Mouse (Mus musculus): ENCODE results near the gene Gm20388. TPM values are rescaled to one million over a fixed set of nuclear protein-coding genes. Genes with fewer than 3 reads are reported as not detected.

Gene Gm20388
- polyA plus RNA-seq, 1 experiment = 23.9 TPM

DNA sequence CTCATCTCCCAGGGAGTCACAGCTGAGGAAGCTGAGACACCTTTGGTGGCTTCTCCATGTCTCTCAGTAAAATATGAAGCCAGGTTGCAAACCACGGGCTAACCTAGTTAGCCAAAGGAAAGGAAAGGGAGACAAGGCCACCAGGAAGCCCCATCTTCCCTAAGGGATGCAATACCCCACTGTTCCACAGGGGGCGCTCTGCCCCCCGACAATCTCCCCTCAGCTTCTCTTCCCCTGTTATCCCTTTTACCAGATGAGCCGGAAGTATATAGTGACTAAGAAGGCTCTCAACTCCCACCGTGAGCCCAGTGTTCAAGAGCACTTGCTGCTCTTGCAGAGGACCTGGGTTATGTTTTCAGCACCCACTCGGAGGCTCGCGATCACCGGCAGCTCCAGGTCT lies 1463.6 kb downstream of the Gm20388 start:
- Histone ChIP-seq H3K4me1 (ENCODE audit: control insufficient read depth, insufficient read depth, low read length) (peaks cover 3% of the 10 kb centered on the region; the same call in 1 of the 2 replicates), H3K27ac (ENCODE audit: insufficient read depth, low read length) (no peak overlapping the region), H3K4me3 (ENCODE audit: insufficient read depth, low read length) (no peak overlapping the region)
- TF ChIP-seq POLR2A (IDR thresholded peaks at IDR 0.05; ENCODE audit: extremely low read depth, insufficient read depth, low read length) (no peak), CTCF (IDR thresholded peaks at IDR 0.05; ENCODE audit: extremely low read depth, insufficient read depth, low read length) (no peak)

DNA sequence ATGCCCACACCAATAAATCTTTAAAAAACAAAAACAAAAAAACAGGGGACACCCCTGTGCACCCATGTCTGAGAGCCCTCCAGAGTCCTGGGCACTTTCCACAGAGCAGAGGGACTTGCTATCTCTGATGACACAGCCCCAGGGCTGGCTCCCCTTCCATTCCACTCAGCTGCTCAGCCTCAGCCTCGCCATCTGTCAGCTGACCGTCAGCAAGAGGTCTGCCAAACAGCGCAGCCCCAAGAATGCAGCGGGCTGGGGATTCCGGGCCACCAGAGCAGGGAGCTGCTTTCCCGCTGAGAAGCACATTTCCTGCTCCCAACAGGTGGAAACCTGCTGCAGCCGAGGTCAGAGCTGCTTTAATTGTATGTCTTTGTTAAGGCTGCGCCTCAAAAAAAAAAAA lies 1464.1 kb downstream of the Gm20388 start:
- no peak overlapping the region for H3K27ac ChIP-seq (ENCODE audit: insufficient read depth, low read length)
- H3K4me1 ChIP-seq (ENCODE audit: control insufficient read depth, insufficient read depth, low read length) = peaks cover 2% of the 10 kb centered on the region; the same call in 1 of the 2 replicates
- TF ChIP-seq POLR2A (IDR thresholded peaks at IDR 0.05; ENCODE audit: extremely low read depth, insufficient read depth, low read length) = no peak
- no peak for TF ChIP-seq CTCF (IDR thresholded peaks at IDR 0.05; ENCODE audit: extremely low read depth, insufficient read depth, low read length)
- no peak overlapping the region for H3K4me3 ChIP-seq (ENCODE audit: insufficient read depth, low read length)

GRCm38 (mm10) chr8:121376116-121376950 lies 1465.7 kb downstream of the Gm20388 start:
- Histone ChIP-seq H3K27ac (ENCODE audit: insufficient read depth, low read length) (no peak overlapping the region; the same call in 1 of the 2 replicates), H3K4me3 (ENCODE audit: insufficient read depth, low read length) (no peak overlapping the region), H3K4me1 (ENCODE audit: control insufficient read depth, insufficient read depth, low read length) (peaks cover 2% of the 10 kb centered on the region; the same call in 1 of the 2 replicates)
- TF ChIP-seq POLR2A (IDR thresholded peaks at IDR 0.05; ENCODE audit: extremely low read depth, insufficient read depth, low read length) = no peak
- TF ChIP-seq CTCF (IDR thresholded peaks at IDR 0.05; ENCODE audit: extremely low read depth, insufficient read depth, low read length) = no peak

DNA sequence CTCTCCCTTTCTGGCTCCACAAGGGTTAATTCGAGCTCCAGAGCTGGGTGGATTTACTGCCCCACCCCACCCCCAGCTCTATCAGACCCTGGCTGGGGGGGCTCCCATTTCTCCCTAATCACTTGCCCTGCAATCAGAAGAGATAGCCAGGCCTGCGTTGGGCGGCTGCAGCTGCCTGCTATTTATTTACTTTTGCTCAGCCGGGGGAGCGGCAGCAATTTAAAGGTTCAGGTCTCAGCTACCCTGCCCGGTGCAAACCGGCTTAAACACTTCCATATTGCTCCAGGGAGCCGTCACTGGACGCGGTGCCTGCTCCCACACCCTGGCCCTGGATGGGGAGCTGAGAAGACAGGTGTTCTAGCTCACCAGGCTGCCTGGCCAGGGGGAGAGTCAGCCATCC lies 1467.0 kb downstream of the Gm20388 start:
- Histone ChIP-seq H3K4me1 (ENCODE audit: control insufficient read depth, insufficient read depth, low read length) (no peaks in the 10 kb centered on the region), H3K4me3 (ENCODE audit: insufficient read depth, low read length) (no peak overlapping the region), H3K27ac (ENCODE audit: insufficient read depth, low read length) (no peak overlapping the region)
- no peak for TF ChIP-seq CTCF (IDR thresholded peaks at IDR 0.05; ENCODE audit: extremely low read depth, insufficient read depth, low read length)
- no peak for TF ChIP-seq POLR2A (IDR thresholded peaks at IDR 0.05; ENCODE audit: extremely low read depth, insufficient read depth, low read length)

- Histone ChIP-seq H3K27ac (ENCODE audit: insufficient read depth, low read length) (no peak overlapping the region), H3K4me3 (ENCODE audit: insufficient read depth, low read length) (no peak overlapping the region), H3K4me1 (ENCODE audit: control insufficient read depth, insufficient read depth, low read length) (no peaks in the 10 kb centered on the region)
- TF ChIP-seq CTCF (IDR thresholded peaks at IDR 0.05; ENCODE audit: extremely low read depth, insufficient read depth, low read length) (no peak), POLR2A (IDR thresholded peaks at IDR 0.05; ENCODE audit: extremely low read depth, insufficient read depth, low read length) (no peak)
These were observed 1468.7 kb downstream of the Gm20388 start for GRCm38 (mm10) chr8:121379387-121379786.

- TF ChIP-seq CTCF (IDR thresholded peaks at IDR 0.05; ENCODE audit: extremely low read depth, insufficient read depth, low read length) = peak; percentile 76
- no peak for TF ChIP-seq POLR2A (IDR thresholded peaks at IDR 0.05; ENCODE audit: extremely low read depth, insufficient read depth, low read length)
- Histone ChIP-seq H3K4me3 (ENCODE audit: insufficient read depth, low read length) (no peak overlapping the region), H3K4me1 (ENCODE audit: control insufficient read depth, insufficient read depth, low read length) (no peaks in the 10 kb centered on the region), H3K27ac (ENCODE audit: insufficient read depth, low read length) (no peak overlapping the region)
These were observed 1472.1 kb downstream of the Gm20388 start for GRCm38 (mm10) chr8:121382583-121383241.

DNA sequence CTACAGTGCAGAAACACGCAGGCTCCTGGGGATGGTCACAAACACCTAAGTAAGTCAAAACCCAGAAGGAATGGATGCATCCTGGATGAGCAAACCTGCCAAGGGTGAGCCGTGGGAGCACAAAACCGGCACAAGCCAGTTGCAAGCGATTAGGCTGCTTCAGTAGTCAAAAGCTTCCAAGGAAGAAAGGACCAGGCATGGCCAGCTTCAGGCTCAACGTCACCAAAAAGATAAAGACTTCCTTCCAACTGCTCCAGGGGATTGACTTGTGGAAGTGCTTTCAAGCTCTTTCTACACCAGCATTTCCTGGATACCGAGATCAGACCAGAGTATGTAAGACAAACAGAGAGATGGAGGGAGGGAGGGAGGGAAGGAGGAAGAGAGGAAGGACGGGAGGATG lies 1474.9 kb downstream of the Gm20388 start:
- Histone ChIP-seq H3K4me3 (ENCODE audit: insufficient read depth, low read length) (no peak overlapping the region), H3K4me1 (ENCODE audit: control insufficient read depth, insufficient read depth, low read length) (no peaks in the 10 kb centered on the region), H3K27ac (ENCODE audit: insufficient read depth, low read length) (no peak overlapping the region)
- TF ChIP-seq POLR2A (IDR thresholded peaks at IDR 0.05; ENCODE audit: extremely low read depth, insufficient read depth, low read length) (no peak), CTCF (IDR thresholded peaks at IDR 0.05; ENCODE audit: extremely low read depth, insufficient read depth, low read length) (no peak)

GRCm38 (mm10) chr8:121390608-121391007 lies 1480.0 kb downstream of the Gm20388 start:
- TF ChIP-seq POLR2A (IDR thresholded peaks at IDR 0.05; ENCODE audit: extremely low read depth, insufficient read depth, low read length) (no peak), CTCF (IDR thresholded peaks at IDR 0.05; ENCODE audit: extremely low read depth, insufficient read depth, low read length) (peak; percentile 62)
- Histone ChIP-seq H3K4me1 (ENCODE audit: control insufficient read depth, insufficient read depth, low read length) (no peaks in the 10 kb centered on the region), H3K4me3 (ENCODE audit: insufficient read depth, low read length) (no peak overlapping the region), H3K27ac (ENCODE audit: insufficient read depth, low read length) (no peak overlapping the region)

- no peak overlapping the region for H3K27ac ChIP-seq (ENCODE audit: insufficient read depth, low read length)
- TF ChIP-seq CTCF (IDR thresholded peaks at IDR 0.05; ENCODE audit: extremely low read depth, insufficient read depth, low read length) (no peak), POLR2A (IDR thresholded peaks at IDR 0.05; ENCODE audit: extremely low read depth, insufficient read depth, low read length) (no peak)
- no peaks in the 10 kb centered on the region for H3K4me1 ChIP-seq (ENCODE audit: control insufficient read depth, insufficient read depth, low read length)
- no peak overlapping the region for H3K4me3 ChIP-seq (ENCODE audit: insufficient read depth, low read length)
These were observed 1480.6 kb downstream of the Gm20388 start for GRCm38 (mm10) chr8:121391254-121391653.

Measured in cortical plate, adult 2 months (tissue).